Mouse (Mus musculus) megakaryocyte, embryonic 14.5 days (primary cell): ENCODE results near the gene Pth2.

Source experiments
- FLI1 ChIP-seq: IDR thresholded peaks from 2 replicates; pipeline ENCODE4 v1.6.1; 2012; ENCODE audit warnings: low read length, inconsistent platforms, mixed read lengths
- GATA1 ChIP-seq: IDR thresholded peaks from 3 replicates; pipeline ENCODE4 v1.6.1; 2012; ENCODE audit warnings: mixed read lengths, low read length, inconsistent platforms, borderline replicate concordance

DNA sequence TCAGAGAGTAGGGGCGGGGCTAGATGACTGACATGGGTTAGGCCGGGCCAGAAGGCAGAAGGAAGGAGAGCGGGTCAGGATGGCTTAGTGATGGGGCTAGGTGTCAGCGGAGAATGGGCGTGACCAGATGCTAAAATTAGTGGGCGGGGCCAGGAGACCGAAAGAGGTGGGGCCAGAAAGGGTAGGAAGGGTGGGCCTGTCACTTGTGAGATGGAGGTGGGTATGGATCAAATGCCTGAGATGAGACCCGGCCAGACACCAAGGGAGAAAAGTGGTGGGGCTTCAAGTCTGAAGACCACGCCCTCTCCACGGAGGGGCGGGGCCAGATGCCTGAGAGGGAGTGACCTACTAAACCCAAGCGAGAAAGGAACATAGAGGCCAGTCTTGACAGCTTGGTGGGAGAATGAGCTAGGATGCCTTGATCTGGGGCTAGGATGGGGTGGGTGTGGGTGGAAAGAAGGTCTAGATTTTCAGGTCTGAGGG is 46.2 kb upstream of the Pth2 start:
- TF ChIP-seq GATA1 (no peak), FLI1 (no peak)
